11 mouse cellular contexts compared by ENCODE assay signal in the genomic region with DNA sequence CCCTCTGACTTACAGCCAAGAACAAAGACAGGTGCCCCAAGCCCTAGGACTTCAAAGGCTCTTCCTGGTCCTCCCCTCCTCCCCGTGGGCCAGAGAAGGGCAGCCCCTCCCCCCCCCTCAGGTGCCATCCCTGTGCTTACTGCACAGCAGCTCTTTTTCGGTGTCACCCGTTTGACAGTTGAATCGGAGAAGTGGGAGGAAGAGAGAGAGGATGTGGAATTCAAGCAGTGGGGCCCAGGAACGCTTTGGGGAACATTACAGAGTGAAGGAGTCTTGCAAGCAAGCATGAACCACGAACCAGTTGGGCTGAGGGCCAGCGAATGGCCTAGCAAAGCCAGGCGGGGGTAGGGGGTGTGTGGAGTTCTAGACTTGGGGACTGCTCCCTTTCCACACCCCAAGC. TPM values are rescaled to one million over a fixed set of nuclear protein-coding genes. Genes with fewer than 3 reads are reported as not detected.
DNase-seq lines count a peak whose midpoint lies in the region; ATAC-seq and TF ChIP-seq lines count a peak whose summit lies in the region.
"Had no signal": no experiment of that assay in that cellular context is flagged by ENCODE, and none has a peak within 500 bp of the region (broad histone marks: within the 10 kb centered on the region; RNA-seq: fewer than 3 reads in every experiment).

No protein-coding gene starts in this region.

- H3K9me3 ChIP-seq in kidney, embryonic 14.5 days (ENCODE audit: control insufficient read depth, low read length): no peaks in the 10 kb centered on the region
- H3K9me3 ChIP-seq in E14TG2a.4 (ENCODE audit: low read length): no peaks in the 10 kb centered on the region
- H3K9me3 ChIP-seq in midbrain, embryonic 13.5 days: no peaks in the 10 kb centered on the region

- peak overlapping the region; percentile 15; the same call in 1 of the 2 replicates for H3K27ac ChIP-seq in kidney, embryonic 14.5 days (ENCODE audit: low read depth, low read length)
- H3K27ac ChIP-seq in midbrain, embryonic 13.5 days: no peak overlapping the region

- TF ChIP-seq CTCF in E14TG2a.4 (conservative IDR thresholded peaks at IDR 0.05; ENCODE audit: low read length): no peak

- no peaks in the 10 kb centered on the region for H3K36me3 ChIP-seq in kidney, embryonic 14.5 days (ENCODE audit: control insufficient read depth, insufficient read depth, low read length)
- H3K36me3 ChIP-seq in E14TG2a.4 (ENCODE audit: insufficient read depth, low read length): no peaks in the 10 kb centered on the region
- no peaks in the 10 kb centered on the region for H3K36me3 ChIP-seq in midbrain, embryonic 13.5 days

- H3K4me2 ChIP-seq in kidney, embryonic 14.5 days (replicated peaks; ENCODE audit: low read depth, low read length): no peak overlapping the region
- no peak overlapping the region for H3K4me2 ChIP-seq in midbrain, embryonic 13.5 days (replicated peaks)

- no peak for ATAC-seq in kidney, embryonic 14.5 days (ENCODE audit: low FRiP score, low TSS enrichment)
- ATAC-seq in frontal cortex, adult (ENCODE audit: low TSS enrichment): no peak
- no peak for ATAC-seq in midbrain, embryonic 13.5 days
- ATAC-seq: forebrain, embryonic 16.5 days; Patski had no signal

- 47% methylated on average over 8 of the region's 8 CpGs for WGBS in kidney, embryonic 14.5 days
- 63% methylated on average over 8 of the region's 8 CpGs for WGBS in midbrain, embryonic 13.5 days

- no peak for DNase-seq in kidney, adult 18-20 months
- DNase-seq in brain, adult 2 months (ENCODE audit: low read depth, low spot score): peak; percentile 41
- peak; percentile 47 for DNase-seq in naive thymus-derived CD4-positive, alpha-beta T cell, adult 2 months (ENCODE audit: low read depth)
- no peak for DNase-seq in left cerebral cortex, adult 11 months (ENCODE audit: low spot score)
- DNase-seq: retina, postnatal 1 day had no signal

- no peak overlapping the region for H3K4me3 ChIP-seq in kidney, embryonic 14.5 days (ENCODE audit: low read length)
- H3K4me3 ChIP-seq in E14TG2a.4 (replicated peaks; ENCODE audit: low read length): peak overlapping the region; percentile 50
- H3K4me3 ChIP-seq in midbrain, embryonic 13.5 days (replicated peaks): no peak overlapping the region

- H3K27me3 ChIP-seq in kidney, embryonic 14.5 days (ENCODE audit: control insufficient read depth, insufficient read depth, low read length): 0 out of 2 replicates have a peak, but pooled peaks cover 3% of the 10 kb centered on the region
- H3K27me3 ChIP-seq in E14TG2a.4 (ENCODE audit: insufficient read depth, low read length): peaks cover 12% of the 10 kb centered on the region
- peaks cover 14% of the 10 kb centered on the region; the same call in 1 of the 2 replicates for H3K27me3 ChIP-seq in midbrain, embryonic 13.5 days
- H3K27me3 ChIP-seq: Patski had no signal

- H3K4me1 ChIP-seq in kidney, embryonic 14.5 days (ENCODE audit: control insufficient read depth, insufficient read depth, low read length): peaks cover 27% of the 10 kb centered on the region
- peaks cover 67% of the 10 kb centered on the region for H3K4me1 ChIP-seq in E14TG2a.4 (replicated peaks; ENCODE audit: low read depth, low read length)
- H3K4me1 ChIP-seq in midbrain, embryonic 13.5 days (replicated peaks): peaks cover 7% of the 10 kb centered on the region

- no peak overlapping the region for H3K9ac ChIP-seq in kidney, embryonic 14.5 days (ENCODE audit: low read depth, low read length)
- H3K9ac ChIP-seq in midbrain, embryonic 13.5 days (replicated peaks): no peak overlapping the region

RNA-seq across cellular contexts. Expression of a gene that starts 0.9 kb away (rescaled TPM):
- 0.66 and 0.83 TPM in 2 replicates for polyA plus RNA-seq in kidney, embryonic 14.5 days (2014; fragmentation: Nextera tagmentation; extraction: Ambion mirVana)
- polyA plus RNA-seq in midbrain, embryonic 13.5 days (2015; fragmentation: Nextera tagmentation; extraction: Ambion mirVana): 0.46 and 0.51 TPM in 2 replicates

RNA-seq across cellular contexts. Expression of a gene that starts 15.1 kb away (rescaled TPM):
- polyA plus RNA-seq in kidney, embryonic 14.5 days (2014; fragmentation: Nextera tagmentation; extraction: Ambion mirVana): 32.0 and 44.5 TPM in 2 replicates
- 234 and 247 TPM in 2 replicates for polyA plus RNA-seq in midbrain, embryonic 13.5 days (2015; fragmentation: Nextera tagmentation; extraction: Ambion mirVana)

RNA-seq across cellular contexts. Expression of a gene that starts 26.5 kb away (rescaled TPM):
- polyA plus RNA-seq in kidney, embryonic 14.5 days (2014; fragmentation: Nextera tagmentation; extraction: Ambion mirVana): 0.66 and 0.81 TPM in 2 replicates
- polyA plus RNA-seq in midbrain, embryonic 13.5 days (2015; fragmentation: Nextera tagmentation; extraction: Ambion mirVana): 0.35 and 0.44 TPM in 2 replicates

RNA-seq across cellular contexts. Expression of a gene that starts 35.9 kb away (rescaled TPM):
- polyA plus RNA-seq in kidney, embryonic 14.5 days (2014; fragmentation: Nextera tagmentation; extraction: Ambion mirVana): not detected in 2 replicates
- 0.13 and 0.17 TPM in 2 replicates for polyA plus RNA-seq in midbrain, embryonic 13.5 days (2015; fragmentation: Nextera tagmentation; extraction: Ambion mirVana)

Comparison
In these comparisons a context has a peak if more than half of its experiments do, and no peak if none do; other contexts are left out.
1. DNase-seq: peak in brain, adult 2 months (single experiment) and naive thymus-derived CD4-positive, alpha-beta T cell, adult 2 months (single experiment); none in kidney, adult 18-20 months (single experiment) and left cerebral cortex, adult 11 months (single experiment).